Mouse (Mus musculus) small intestine, adult 2 months (tissue): ENCODE measurements around the gene Slc10a1.

ENCODE experiments used
- CTCF ChIP-seq: fragments of 200-500 bp; IDR thresholded peaks from 2 replicates; pipeline ENCODE4 v1.5.1; 2012; ENCODE audit warnings: low read depth, mild to moderate bottlenecking, control low read depth, inconsistent platforms, low read length, moderate library complexity, mixed read lengths; ENCODE audit not compliant: insufficient replicate concordance, insufficient read length; ENCODE audit errors: extremely low read depth
- POLR2A ChIP-seq: fragments of 200-500 bp; IDR thresholded peaks from 2 replicates; pipeline ENCODE4 v1.6.1; 2012; ENCODE audit warnings: low read depth, mild to moderate bottlenecking, control low read depth, inconsistent platforms, low read length, moderate library complexity

DNA sequence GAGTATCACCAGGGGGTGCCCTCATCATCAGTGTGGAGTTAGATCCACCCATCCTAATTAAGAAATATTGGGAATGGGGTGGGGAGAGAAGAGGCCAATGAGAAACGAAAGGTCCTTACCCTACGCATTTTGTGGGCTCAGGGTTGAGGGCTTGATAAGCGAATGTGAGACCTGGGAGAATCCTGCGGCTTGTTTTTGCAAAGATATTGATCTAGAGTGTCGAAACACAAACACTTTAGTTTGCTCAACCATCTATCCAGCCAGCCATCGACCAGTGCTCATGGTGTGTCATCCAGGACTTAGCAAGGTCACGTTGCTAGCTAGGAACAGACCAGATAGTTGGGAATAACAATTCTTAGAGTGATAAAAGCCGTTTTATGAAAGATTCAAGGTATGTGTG is 58.9 kb downstream of the Slc10a1 start:
- TF ChIP-seq POLR2A (no peak), CTCF (no peak)
